Mouse (Mus musculus) ovary, postnatal 14 days (tissue): ENCODE measurements around the gene 1600002K03Rik.

ENCODE experiments used
- DNase-seq: peaks from one replicate; pipeline ENCODE4 v3.0.0; 2022; ENCODE audit warnings: low spot score

1600002K03Rik gene

GRCm38 (mm10) chr10:80172527-80173292 is at the start of gene 1600002K03Rik:
Gene 1600002K03Rik, plus strand, starts transcription at chr10:80172944.
- DNase-seq, result peak; percentile 77

GRCm38 (mm10) chr10:80123932-80124562 is 48.7 kb upstream of the 1600002K03Rik start:
- DNase-seq, result no peak

- DNase-seq, result no peak
Observed at GRCm38 (mm10) chr10:80127920-80128319, 44.8 kb upstream of the 1600002K03Rik start.

- no peak for DNase-seq
Observed at GRCm38 (mm10) chr10:80129846-80130245, 42.9 kb upstream of the 1600002K03Rik start.

GRCm38 (mm10) chr10:80130403-80131031 is 42.2 kb upstream of the 1600002K03Rik start:
- no peak for DNase-seq

GRCm38 (mm10) chr10:80131316-80131951 is 41.3 kb upstream of the 1600002K03Rik start:
- no peak for DNase-seq

- no peak for DNase-seq
Observed at GRCm38 (mm10) chr10:80131952-80132350, 40.8 kb upstream of the 1600002K03Rik start.

GRCm38 (mm10) chr10:80133226-80133849 is 39.4 kb upstream of the 1600002K03Rik start:
- DNase-seq, result no peak

- no peak for DNase-seq
Observed at GRCm38 (mm10) chr10:80134421-80134820, 38.3 kb upstream of the 1600002K03Rik start.

- no peak for DNase-seq
Observed at GRCm38 (mm10) chr10:80135161-80135560, 37.6 kb upstream of the 1600002K03Rik start.

GRCm38 (mm10) chr10:80135641-80136040 is 37.1 kb upstream of the 1600002K03Rik start:
- DNase-seq, result no peak

- no peak for DNase-seq
Observed at GRCm38 (mm10) chr10:80136179-80136951, 36.4 kb upstream of the 1600002K03Rik start.

GRCm38 (mm10) chr10:80136952-80137625 is 35.7 kb upstream of the 1600002K03Rik start:
- no peak for DNase-seq

- no peak for DNase-seq
Observed at GRCm38 (mm10) chr10:80137626-80138552, 34.9 kb upstream of the 1600002K03Rik start.

GRCm38 (mm10) chr10:80138553-80139438 is 33.9 kb upstream of the 1600002K03Rik start, which contains the start of gene Atp5d:
Gene Atp5d, plus strand, starts transcription at chr10:80138632.
- no peak for DNase-seq

GRCm38 (mm10) chr10:80139439-80139775 is 33.3 kb upstream of the 1600002K03Rik start:
- DNase-seq, result no peak

- no peak for DNase-seq
Observed at GRCm38 (mm10) chr10:80139975-80140665, 32.6 kb upstream of the 1600002K03Rik start.

GRCm38 (mm10) chr10:80140666-80141035 is 32.1 kb upstream of the 1600002K03Rik start, which contains the start of gene Cbarp:
Gene Cbarp, minus strand, starts transcription at chr10:80140835.
- DNase-seq, result no peak
